Mouse (Mus musculus) retina, embryonic 14.5 days (tissue): ENCODE results near the gene Sdk2.

Experiments
- DNase-seq: peaks from one replicate; pipeline ENCODE4 v3.0.0-alpha.2; 2015; ENCODE audit warnings: low spot score

The Sdk2 gene

DNA sequence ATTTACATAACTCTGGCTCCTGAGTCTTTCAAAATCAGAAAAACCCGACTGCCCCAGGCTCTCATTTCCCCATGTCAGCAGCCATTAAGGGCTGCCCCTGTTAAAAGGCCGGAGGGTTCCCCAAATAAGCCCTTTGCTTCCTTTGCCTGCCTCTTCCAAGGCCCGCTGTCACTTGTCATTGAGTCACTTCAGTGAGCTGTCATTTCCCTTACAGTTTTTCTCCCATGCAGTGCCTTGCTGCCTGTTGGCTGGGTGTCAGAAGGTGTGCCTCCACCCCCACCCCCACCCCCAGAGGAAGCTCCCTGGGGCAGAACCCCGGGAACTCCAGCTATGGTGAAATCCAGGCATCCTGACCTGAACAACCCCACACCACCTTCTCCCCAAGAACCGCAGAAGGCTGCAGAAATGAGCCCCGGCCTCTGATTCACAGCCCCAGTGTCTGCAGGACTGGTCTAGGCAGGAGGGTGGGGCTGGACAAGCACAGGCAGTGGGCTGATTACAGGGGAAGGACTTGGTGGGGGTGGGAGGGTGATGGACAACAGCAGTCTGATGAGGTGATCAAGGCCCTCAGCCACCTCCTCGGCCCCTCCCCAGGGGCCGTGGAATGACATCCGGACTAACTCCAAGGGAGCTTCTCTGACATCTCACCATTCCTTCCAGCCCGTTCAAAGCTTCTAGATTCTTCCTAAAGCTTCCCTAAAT lies 300.4 kb downstream of the Sdk2 start:
- DNase-seq = peak; percentile 47

DNA sequence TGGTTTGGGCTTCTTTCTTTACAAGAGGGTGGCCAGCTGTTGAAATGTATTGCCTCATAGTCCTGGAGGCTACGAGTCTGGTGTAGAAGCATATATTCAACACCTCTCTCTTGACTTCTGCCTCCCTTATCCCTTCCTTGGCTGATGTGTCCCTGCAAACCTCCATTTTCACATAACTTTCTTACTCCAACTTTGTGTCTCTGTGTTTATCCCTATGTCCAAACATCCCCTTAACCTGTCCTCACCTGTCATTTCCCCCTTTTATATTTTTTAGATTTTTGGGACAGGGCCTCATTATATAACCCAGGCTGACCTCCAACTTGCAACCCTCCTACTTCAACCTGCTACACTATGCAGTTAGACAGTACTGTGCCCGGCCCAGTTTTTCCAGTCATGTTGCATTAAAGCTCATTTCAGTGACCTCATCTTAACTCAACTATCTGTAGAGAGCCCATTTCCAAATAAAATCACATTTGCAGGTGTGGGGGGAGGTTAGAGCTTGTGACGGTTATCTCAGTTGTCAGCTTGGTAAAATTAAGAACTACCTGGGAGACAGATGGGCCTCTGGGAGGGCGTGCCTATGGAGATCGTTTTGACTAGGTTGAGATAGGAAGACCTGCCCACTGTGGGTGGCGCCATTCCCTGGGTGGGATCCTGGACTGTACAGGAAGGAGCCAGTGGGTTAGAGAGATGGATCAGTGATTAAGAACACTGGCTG lies 302.6 kb downstream of the Sdk2 start:
- no peak for DNase-seq

DNA sequence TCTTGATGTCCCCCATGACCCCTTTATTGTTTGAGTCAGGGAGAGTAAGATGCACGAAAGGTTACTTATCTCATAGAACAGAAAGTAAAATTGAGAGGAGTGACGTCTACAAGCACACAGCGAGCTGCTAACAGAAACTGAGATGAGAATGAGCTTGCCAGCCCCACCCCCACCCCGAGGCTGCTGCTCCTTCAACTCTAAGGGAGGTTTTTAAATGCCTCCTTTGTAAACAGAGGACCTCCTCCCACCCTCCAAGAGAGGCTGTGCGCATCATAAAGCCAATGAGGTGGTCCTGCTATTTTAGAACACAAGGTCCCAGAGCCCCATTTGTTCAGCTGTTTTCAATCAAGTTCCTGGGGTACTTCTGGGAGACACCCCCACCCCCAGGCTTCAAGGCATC lies 303.4 kb downstream of the Sdk2 start:
- DNase-seq = no peak

DNA sequence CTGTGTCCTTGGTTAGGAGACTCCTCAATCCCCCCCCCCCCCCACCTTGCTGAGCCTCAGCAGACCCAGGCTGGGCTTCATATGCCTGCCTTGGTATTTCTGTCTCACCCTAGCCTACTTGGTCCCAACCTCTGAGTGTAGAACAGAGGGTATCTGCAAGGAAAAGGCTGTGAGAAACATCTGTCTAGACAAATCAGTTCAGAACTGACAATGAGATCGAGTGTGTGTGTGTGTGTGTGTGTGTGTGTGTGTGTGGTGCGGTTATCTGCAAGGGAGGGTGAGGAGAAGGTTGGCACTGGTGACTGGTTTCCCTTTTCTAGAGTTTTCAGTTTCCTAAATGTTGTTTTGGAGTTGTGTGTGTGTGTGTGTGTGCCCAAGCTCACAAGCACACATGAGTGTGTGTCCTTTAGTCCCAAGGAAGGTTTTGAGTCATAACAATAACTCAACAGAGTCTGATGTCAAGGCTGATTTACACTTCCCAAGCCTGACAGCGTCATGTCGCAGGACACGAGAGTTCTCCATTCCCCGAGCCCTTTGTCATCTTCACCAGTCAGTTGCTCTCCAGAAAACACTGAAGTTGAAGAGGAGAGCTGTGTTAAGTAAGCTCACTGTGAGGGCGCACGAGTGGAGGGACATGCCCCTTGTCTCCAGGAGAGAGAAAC lies 304.6 kb downstream of the Sdk2 start:
- DNase-seq = no peak

DNA sequence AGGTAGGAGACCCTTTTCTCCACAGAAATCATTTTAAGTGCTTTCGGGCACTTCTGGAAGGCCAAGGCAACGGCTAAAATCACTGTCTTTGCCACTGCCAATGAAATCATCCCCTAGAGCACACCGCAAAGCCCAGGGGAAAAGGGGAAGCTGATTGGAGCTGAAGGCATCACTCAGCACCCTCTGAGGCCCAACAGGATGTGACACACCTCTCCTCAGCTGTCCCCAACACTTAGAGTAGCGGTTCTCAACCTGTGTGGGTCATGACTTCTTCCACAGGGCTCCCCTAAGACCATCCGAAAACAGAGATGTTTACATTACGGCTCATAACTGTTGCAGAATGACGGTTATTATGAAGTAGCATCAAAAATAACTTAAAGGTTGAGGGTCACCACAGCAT lies 305.2 kb downstream of the Sdk2 start:
- no peak for DNase-seq

DNA sequence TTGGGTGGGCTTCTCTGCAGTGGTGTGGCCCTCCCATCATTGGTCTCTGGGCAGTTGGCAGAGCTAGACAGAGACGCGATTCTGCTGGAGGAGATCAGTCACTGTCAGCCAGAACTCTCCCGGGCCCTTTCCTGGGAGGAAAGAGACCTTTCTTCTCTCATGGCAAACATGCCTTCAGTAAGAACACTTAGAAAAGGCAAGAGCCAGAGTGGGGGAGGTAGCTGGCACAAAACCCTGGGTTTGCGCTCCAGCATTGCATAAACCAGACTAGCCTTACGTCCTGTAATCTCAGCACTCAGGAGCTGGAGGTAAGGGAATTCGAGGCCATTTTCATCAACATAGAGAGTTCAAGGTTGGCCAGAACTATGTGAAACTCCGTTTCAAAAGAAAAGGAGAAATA lies 306.4 kb downstream of the Sdk2 start:
- no peak for DNase-seq

DNA sequence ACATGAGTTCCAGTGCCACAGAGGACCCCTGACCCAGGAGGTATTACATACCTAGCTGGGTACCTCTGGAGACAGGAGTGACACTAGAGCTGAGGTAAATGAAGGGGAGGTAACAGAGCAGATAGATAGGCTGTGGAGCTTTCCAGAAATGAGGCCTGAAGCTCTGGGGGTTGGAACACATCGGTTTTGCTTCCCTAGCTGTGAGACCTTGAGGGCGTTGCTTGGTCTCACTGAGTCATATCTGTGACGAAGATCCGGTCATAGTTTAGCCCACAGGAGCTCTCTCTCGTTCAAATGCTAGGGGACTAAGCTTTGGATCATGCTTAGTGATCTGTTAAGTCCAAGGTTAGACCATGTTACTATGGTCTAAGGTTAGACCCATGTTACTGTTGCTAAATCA lies 308.0 kb downstream of the Sdk2 start:
- no peak for DNase-seq

DNA sequence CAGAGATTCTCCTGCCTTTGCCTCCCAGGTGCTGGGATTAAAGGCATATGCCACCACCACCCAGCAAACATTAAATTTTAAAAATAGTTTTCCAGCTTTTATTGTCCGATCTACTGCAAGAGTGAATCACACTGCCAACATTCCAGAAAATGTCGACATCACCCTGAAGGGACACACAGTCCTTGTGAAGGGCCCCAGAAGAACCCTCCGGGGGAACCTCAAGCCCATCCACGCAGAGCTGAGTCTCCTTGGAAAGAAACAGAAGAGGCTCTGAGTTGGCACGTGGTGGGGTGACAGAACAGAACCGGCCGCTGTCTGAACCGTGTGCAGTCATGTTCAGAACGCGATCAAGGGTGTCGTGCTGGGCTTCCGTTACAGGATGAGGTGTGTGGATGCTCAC lies 310.3 kb downstream of the Sdk2 start:
- no peak for DNase-seq

DNA sequence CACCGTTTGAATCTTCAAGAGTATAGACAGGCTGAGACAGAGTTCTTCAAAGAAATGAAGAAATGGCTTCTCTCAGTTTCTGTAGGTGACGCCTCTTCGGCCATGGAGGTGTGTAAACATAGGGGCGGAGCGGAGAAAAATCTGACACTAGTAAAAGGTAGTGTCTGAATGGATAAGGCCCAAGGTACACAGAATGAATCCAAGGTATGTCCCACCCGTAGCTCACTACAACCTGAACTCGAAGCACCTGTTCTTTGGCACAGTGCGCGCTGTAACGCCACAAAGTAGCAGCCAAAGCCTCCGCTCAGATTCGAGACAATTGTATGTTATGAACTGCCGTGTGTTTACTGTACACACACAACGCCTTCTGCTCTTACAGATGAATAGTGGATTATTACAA lies 311.0 kb downstream of the Sdk2 start:
- no peak for DNase-seq

DNA sequence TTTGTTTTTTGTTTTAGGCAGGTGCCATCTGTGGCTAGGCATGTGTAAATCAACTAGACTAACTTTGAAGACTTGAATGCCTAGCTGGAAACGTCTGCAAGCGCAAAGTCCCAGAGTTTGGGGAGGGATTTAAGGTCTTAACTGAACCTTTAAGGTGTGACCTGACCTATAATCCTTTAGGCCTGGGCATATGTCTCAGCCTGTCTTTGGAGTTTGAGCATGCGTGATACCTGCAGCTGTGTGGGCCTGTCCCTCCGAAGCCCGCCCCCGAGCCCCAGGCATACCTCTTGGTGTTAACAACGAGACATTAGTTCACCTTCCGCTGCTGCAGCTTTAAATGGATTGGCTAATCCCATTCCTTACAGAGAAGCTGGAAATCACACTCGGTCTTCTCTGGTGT lies 312.0 kb downstream of the Sdk2 start:
- DNase-seq = no peak

DNA sequence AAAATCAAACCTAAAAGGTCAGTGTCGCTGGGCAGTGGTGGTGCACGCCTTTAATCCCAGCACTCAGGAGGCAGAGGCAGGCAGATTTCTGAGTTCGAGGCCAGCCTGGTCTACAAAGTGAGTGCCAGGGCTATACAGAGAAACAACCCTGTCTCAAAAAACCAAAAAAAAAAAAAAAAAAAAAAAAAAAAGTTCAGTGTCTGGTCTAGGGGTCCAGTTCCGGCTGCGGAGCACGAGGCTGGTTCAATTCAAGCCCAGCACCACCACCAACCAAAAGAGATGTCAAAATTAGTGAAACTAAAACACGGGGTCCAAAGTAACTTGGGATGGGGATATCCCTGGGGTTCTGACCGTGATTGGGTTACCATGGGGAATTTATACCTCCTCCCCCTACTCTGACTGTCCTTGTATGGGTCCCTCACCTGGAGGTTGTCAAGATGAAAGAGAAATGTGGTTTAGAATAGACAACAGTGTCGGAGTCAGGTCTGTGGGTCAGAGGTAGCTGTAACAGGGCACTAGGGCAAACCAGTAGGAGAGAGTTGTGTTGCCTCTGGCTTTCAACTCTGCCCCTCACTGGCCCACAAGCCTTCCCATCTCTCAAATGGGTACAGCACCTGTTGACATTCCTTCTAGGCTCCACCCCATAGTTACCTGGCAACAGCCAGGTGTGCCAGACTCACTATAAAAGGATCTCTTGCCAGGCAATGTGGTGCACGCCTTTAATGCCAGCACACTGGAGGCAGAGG lies 314.0 kb downstream of the Sdk2 start:
- no peak for DNase-seq

DNA sequence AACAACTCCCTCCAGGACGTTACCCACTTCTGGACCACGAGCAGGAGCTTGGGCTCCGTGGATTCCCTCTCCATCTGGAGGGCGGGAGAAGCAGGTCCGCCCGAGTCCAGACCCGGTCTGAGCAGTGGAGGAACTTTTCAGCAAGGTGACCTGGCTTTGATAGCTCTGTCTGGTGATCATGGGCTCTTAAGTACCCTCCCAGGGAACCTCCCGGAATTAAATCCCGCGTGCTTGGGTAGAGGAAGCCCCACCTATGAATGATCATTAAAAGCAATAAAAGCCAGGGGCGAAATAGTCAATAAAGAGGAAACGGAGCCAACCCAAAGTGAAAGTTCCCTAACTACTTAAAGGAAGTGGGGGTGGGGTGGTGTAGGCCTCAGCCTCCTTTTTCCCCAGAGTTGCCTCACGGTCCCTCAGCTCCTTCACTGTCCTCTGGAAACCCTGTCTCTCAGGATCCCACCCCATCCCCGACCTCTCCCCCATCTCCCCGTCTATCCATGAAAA lies 314.6 kb downstream of the Sdk2 start:
- no peak for DNase-seq

DNA sequence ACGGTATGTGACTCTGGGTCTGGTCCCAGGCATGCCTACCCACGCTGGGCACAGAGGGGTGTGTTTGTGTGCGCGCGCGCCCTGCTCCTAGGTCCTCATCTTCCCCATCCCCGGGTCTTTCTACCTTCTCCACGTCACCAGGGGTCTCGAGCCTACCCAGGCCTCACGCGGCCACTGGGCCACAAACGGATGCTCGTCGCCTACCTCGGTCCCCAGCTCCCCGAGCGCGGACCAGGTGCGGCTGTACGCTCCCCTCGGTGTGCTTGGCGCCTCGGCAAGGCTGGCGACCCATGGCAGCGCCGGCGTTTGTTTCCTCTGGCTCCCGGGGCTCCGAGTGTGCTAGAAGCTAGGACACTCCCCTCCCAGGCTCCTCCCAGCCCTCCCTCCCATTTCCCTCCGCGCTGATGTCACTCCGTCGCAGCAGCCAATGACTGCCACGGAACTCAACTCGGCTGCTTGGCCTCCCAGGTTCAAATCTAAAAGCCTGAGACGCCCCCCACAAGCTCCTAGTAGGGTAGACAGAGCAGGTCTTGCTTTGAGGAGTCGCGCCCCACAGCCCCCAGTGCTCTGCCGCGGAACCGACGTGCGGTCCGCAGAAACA lies 315.3 kb downstream of the Sdk2 start, which contains the start of gene Cdc42ep4:
Gene Cdc42ep4 (minus strand): TSS at position 398 of the 601 bp plus-strand sequence.
- DNase-seq = peak; percentile 94

DNA sequence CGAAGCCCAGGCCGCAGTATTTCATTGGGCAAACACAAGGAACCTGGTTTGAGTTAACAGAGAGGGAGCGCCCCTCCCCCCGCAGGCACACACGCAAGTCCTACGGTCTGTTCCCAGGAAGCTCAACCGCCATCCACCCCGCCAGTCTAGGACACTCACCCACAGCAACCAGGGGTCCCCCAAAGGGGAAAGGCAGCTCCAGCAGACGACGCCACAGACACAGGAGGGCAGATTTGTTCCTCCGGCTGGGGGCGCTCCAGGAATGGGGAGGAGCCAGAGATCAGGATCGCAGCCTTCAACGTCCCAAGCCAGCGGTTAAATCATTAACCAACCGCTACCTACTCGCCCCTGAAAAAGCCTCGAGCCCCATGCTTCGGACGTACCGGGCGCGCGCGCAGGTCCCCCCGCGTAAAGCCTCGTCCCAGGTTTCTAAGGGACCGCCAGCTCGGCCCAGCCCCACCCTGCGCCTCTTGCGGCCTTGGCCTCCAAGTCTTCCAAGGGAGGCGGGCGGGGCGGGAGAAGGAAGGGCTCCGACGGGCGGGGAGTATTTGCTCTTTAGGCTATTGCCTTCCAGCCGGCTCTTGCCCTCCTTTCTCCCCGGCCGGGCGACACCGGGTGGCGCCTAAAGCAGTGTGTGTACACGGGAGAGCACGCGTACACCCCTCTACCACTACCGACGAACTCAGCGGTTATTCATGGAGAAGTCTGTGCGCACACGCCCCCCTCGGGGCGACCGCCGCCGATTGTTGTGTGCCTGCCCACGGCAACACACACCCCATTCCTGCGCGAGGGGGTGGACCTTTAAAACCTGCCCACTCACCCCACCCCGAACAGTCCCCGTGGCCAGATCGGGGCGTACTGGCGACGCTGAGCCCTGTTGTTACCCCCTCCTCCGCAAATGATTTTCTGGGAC lies 316.0 kb downstream of the Sdk2 start:
- DNase-seq = peak; percentile 83

DNA sequence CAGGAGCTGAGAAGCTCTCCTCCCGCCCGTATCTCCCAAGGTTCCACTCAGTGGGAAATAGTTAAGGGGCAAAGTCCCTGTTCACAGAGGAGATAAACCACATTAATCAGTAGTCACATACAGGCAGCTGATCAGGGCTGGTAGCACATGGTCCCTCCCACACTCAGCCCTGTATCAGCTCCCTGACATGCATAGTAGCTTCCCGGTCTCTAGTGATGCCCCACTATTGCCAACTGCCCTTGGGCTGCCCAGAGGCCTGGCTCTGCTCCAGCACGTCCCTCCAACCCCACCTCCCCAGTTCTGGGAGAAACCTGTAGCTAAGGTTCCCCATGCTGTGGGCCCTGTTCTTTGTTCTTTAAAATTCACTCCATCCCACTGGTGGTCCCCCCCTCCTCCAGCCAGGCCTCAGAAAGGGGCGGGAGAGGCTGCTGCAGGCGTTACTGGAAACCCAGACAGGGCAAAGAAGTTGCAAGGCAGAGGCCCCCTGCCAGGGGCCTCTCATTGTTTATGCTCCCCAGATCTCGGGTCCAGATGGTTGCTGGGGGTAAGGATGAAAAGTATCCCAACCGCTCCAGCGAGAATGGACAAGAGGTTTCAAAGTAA lies 317.0 kb downstream of the Sdk2 start:
- peak; percentile 69 for DNase-seq

DNA sequence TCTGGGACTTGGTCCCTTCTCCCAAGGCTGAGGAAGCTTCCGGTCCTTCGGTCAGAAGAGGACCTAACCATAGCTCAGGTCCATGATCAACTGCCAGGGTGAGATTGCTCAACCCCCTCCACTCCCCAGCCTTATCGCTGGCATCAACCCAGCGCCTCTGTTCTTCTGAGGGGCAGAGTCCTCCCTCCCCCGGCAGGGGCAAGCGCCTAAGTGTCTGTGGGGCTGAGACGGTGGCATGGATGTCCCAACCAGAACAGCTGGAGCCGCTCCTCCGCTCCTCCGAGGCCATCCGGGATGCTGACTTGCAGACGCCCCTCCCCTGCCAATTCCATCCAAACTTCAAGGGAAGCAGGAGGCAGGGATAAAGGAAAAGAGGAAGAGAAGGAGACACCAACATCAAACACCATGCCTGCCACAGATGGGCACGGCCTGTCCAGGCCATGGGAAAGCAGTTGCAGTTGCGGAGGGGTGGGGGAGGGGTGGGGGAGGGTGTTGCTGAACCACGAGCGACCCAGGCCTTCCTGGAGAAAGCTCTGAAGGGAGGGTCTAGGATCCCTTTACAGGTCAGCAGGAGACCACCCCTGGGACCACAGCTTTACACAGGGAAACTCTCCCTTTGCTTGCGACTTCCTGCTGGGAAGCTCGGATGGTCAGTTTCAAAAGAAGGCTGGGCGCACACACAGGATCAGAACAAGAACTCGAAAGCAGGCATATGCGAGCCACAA lies 317.9 kb downstream of the Sdk2 start:
- peak; percentile 58 for DNase-seq

DNA sequence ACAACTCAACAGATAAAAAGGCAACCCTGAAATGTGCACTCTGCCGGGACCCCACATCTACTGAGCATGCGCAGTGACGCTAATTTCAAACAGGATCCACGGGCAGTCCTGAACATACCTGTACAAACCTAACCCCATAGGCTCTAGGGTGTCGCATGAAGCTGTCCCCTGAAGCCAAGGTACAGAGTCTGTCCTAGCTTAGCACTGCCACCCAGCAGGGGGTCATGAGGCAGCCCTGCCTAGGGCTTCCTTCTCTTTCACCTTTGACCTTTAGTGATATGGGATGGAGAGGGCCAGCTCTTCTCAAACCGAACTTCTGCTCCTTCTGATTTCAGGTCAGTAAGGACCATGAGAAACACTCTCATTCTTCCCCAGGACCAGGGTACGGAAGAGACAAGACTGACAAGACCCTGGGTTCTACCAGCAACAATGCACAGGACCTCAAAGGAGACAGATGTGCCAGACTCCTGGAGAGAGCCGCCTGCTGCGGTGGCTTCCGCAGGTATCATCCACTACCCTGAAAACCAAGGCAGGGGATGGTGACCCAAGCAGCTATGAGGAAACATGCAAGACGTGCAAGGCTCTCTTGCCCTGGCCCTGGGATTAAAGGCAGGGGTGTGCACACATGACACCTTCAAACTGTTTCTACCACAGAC lies 319.0 kb downstream of the Sdk2 start:
- DNase-seq = no peak

DNA sequence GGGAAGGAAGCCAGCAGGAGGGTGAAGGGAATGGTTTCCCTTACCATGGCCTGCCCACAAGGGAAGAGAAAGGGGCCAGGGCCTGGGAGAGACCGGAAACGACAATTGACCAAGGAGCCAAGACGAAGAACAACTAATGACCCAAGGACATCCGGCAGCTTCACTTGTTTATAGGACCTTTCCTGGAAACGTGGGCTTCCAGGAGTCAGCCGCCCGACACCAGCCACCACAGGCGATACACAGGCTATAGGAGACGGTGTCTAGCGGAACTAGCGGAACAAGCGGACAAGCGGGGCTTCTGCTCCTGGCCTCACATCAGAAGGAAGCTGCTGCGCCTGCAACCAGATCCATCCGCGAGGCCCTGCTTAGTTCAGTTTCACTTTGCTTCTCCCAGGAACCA lies 319.8 kb downstream of the Sdk2 start:
- peak; percentile 49 for DNase-seq

DNA sequence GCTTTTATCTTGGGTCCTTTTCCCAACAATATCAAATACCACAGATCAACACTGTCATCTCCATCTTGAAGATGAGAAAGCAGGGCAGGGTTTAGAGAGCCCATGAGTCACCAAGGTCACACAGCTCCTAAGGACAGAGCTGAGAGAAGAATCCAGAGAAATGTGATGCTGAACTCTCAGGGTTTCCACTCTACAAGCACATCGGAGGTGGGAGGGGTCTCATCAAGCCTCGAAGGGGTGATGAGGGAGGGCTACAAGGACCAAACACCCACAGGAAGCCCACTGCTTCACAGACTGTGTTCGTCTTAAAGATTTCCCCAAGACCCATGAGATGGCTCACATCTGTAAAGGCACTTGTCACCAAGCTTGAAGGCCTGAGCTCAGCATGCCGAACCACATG lies 320.9 kb downstream of the Sdk2 start:
- no peak for DNase-seq
